Comparison of ENCODE assay signal across 18 mouse cellular contexts in genomic region chr13:100016891-100017290, GRCm38 (mm10).
"Had no signal": no experiment of that assay in that cellular context is flagged by ENCODE, and none has a peak within 500 bp of the region (broad histone marks: within the 10 kb centered on the region; RNA-seq: fewer than 3 reads in every experiment).

No protein-coding gene starts in this region.

- DNase-seq: lung, adult 18-20 months; lung, embryonic 14.5 days; lung, postnatal 10 days; lung, postnatal 4 days; midbrain, embryonic 14.5 days; retina, postnatal 1 day; right cerebral cortex, adult 18-20 months; right cerebral cortex, postnatal 25 days; right cerebral cortex, postnatal 4 days; spleen, adult 18-20 months; thymus, adult 18-20 months; thymus, postnatal 14 days; thymus, postnatal 36 days had no signal

- H3K9me3 ChIP-seq: midbrain, embryonic 10.5 days; midbrain, embryonic 12.5 days; neural tube, embryonic 13.5 days; neural tube, embryonic 15.5 days had no signal

- H3K27me3 ChIP-seq: midbrain, embryonic 12.5 days; neural tube, embryonic 13.5 days; neural tube, embryonic 15.5 days had no signal

- H3K9ac ChIP-seq: lung, embryonic 14.5 days had no signal

- H3K27ac ChIP-seq: midbrain, embryonic 10.5 days; midbrain, embryonic 12.5 days; neural tube, embryonic 13.5 days; neural tube, embryonic 15.5 days had no signal

- H3K4me3 ChIP-seq: midbrain, embryonic 12.5 days; neural tube, embryonic 15.5 days had no signal

- ATAC-seq: midbrain, embryonic 16.5 days had no signal
